Mouse (Mus musculus) CD4-positive naive resting alpha-beta T cell, adult 57 days (primary cell): ENCODE measurements around the gene Tas2r109. TPM values are rescaled to one million over a fixed set of nuclear protein-coding genes. Genes with fewer than 3 reads are reported as not detected.

Experiments used
- total RNA-seq: library from RNA; stranded (reverse); gene quantifications from one replicate; pipeline ENCODE4 v1.2.4, GENCODE M21; 2023

Tas2r109 gene
- not detected for total RNA-seq

DNA sequence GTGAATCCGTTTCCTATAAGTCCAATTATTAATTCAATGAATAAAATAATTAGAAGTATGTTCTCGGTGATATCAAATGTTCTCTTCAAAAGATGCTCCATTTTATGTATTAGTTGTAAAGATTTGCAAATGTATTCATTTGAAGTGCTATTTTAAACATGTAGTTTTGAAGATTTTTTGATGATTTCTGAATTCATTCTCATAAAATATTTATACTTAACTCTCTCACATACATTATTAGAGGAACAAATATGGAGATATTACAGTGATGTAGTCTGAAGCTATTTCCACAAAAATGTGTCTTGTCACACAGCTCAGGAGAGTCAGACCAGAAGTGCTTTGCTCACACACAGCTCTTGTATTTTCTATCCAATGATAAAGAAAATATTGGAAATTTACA lies at the start of gene Tas2r109:
Gene Tas2r109 (minus strand): TSS at position 101 of the 400 bp plus-strand sequence.

DNA sequence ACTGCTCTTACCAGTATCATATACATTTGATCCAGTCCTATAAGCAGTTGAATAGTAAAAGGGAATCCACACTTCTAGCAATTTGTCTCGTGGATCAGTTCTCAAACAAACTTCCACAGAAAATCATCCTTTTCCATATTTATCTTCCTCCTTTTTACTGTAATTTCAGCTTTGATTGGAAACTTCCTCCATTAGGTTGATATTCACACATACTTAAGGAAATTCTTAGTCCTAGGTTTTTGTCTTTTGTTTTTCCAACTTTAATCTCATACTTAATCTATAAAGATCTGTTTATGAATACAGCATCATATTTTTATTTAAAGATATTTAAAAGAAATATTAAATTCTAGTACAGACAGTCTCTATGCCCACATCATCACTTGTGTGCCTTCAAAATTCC lies 22.9 kb downstream of the Tas2r109 start, which contains the start of gene Tas2r131:
Gene Tas2r131 (minus strand): TSS at position 101 of the 400 bp plus-strand sequence.

DNA sequence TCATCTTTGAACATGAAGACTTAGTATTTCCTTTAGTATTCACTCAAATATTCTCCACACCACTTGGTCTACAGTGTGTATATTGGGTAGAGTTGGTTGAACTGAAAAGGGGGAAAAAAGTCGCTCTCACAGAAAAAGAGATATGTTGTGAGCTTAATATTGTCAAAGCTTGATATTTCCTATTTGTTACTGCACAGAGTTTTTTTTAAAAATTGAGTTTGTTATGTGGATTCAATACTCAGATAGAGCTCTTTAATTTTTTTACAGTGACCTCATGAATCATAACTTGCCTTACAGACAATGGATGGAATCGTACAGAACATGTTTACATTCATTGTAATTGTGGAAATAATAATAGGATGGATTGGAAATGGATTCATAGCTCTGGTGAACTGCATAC lies 30.0 kb downstream of the Tas2r109 start, which contains the start of gene Tas2r129:
Gene Tas2r129 (plus strand): TSS at position 301 of the 400 bp plus-strand sequence.

Other genes with a start within 250 kb of the Tas2r109 start
- not detected for gene Tas2r115, start 242.9 kb downstream of the Tas2r109 start, total RNA-seq
- gene Tas2r124, start 226.2 kb downstream of the Tas2r109 start, total RNA-seq: not detected
- gene Tas2r102, start 218.8 kb downstream of the Tas2r109 start, total RNA-seq: not detected
- gene Tas2r136, start 202.8 kb downstream of the Tas2r109 start, total RNA-seq: not detected
- gene Tas2r117, start 178.1 kb downstream of the Tas2r109 start, total RNA-seq: not detected
- not detected for gene Tas2r123, start 133.8 kb downstream of the Tas2r109 start, total RNA-seq
- not detected for gene Tas2r116, start 125.5 kb downstream of the Tas2r109 start, total RNA-seq
- gene Tas2r110, start 113.0 kb downstream of the Tas2r109 start, total RNA-seq: not detected
- gene Tas2r113, start 88.0 kb downstream of the Tas2r109 start, total RNA-seq: not detected
- not detected for gene Tas2r125, start 71.3 kb downstream of the Tas2r109 start, total RNA-seq
- not detected for gene Tas2r129, start 29.9 kb downstream of the Tas2r109 start, total RNA-seq
- not detected for gene Tas2r131, start 23.0 kb downstream of the Tas2r109 start, total RNA-seq
- gene Tas2r103, start 56.1 kb upstream of the Tas2r109 start, total RNA-seq: not detected
- gene Tas2r140, start 74.9 kb upstream of the Tas2r109 start, total RNA-seq: not detected
- 20.0 TPM for gene Smim10l1, start 123.9 kb upstream of the Tas2r109 start, total RNA-seq